Mouse (Mus musculus) left cerebral cortex, postnatal 14 days (tissue): ENCODE measurements around the gene Rasgef1a. TPM values are rescaled to one million over a fixed set of nuclear protein-coding genes. Genes with fewer than 3 reads are reported as not detected.

ENCODE experiments used
- DNase-seq, 2 experiments: peaks; one replicate each; pipeline ENCODE4 v3.0.0; 2021 to 2022; ENCODE audit warnings: low spot score in 2 of 2, mixed read lengths in 1 of 2
- intact Hi-C: fragments of 180-260 bp; cut with DNase I; formaldehyde crosslinking; loops from one replicate; pipeline ENCODE4 v1.15.1; 2025
- microRNA-seq, 2 experiments: library from miRNA; unstranded; fragments of <30 nt; microRNA quantifications; one replicate each; pipeline ENCODE4 v1.2.0; 2022
- total RNA-seq, 2 experiments: library from RNA; stranded (reverse); gene quantifications; 2 replicates each; pipeline ENCODE4 v1.2.3; 2021

The Rasgef1a gene
- total RNA-seq, 2 experiments from 2014 or later: 121 to 129 TPM

- intact Hi-C loops: no loop called here
- DNase-seq: no peak
Observed at GRCm38 (mm10) chr6:118088750-118089440, 77.7 kb downstream of the Rasgef1a start.

GRCm38 (mm10) chr6:118090827-118091226 is 79.6 kb downstream of the Rasgef1a start:
- no peak for DNase-seq
- intact Hi-C loops: no loop called here

GRCm38 (mm10) chr6:118097765-118098365 is 86.6 kb downstream of the Rasgef1a start:
- intact Hi-C loops: loop anchor here (5.0 kb wide), 1 partner anchor 166 kb away; no protein-coding TSS in a partner anchor
- DNase-seq: no peak

- intact Hi-C loops: loop anchor here (5.0 kb wide), 1 partner anchor 167 kb away; no protein-coding TSS in a partner anchor
- no peak for DNase-seq
Observed at GRCm38 (mm10) chr6:118099311-118099802, 88.1 kb downstream of the Rasgef1a start.

- intact Hi-C loops: no loop called here
- DNase-seq: no peak
Observed at GRCm38 (mm10) chr6:118111810-118112209, 100.6 kb downstream of the Rasgef1a start.

- intact Hi-C loops: no loop called here
- DNase-seq: no peak
Observed at GRCm38 (mm10) chr6:118122767-118123166, 111.5 kb downstream of the Rasgef1a start.

GRCm38 (mm10) chr6:118126577-118126976 is 115.3 kb downstream of the Rasgef1a start:
- DNase-seq: no peak
- intact Hi-C loops: no loop called here

- DNase-seq: no peak
- intact Hi-C loops: no loop called here
Observed at GRCm38 (mm10) chr6:118127198-118127597, 116.0 kb downstream of the Rasgef1a start.

- intact Hi-C loops: no loop called here
- DNase-seq: no peak
Observed at GRCm38 (mm10) chr6:118127827-118128487, 116.7 kb downstream of the Rasgef1a start.

GRCm38 (mm10) chr6:118130022-118130421 is 118.8 kb downstream of the Rasgef1a start:
- no peak for DNase-seq
- intact Hi-C loops: no loop called here

- intact Hi-C loops: no loop called here
- no peak for DNase-seq
Observed at GRCm38 (mm10) chr6:118134461-118134860, 123.2 kb downstream of the Rasgef1a start.

GRCm38 (mm10) chr6:118137148-118137547 is 125.9 kb downstream of the Rasgef1a start:
- intact Hi-C loops: no loop called here
- no peak for DNase-seq

- DNase-seq: peak; percentile 91 to 92
- intact Hi-C loops: no loop called here
Observed at GRCm38 (mm10) chr6:118138731-118139709, 127.8 kb downstream of the Rasgef1a start, which contains the start of gene Csgalnact2. Gene Csgalnact2 (minus strand): TSS chr6:118139140.

GRCm38 (mm10) chr6:118140961-118141360 is 129.7 kb downstream of the Rasgef1a start:
- DNase-seq: no peak
- intact Hi-C loops: no loop called here

Small RNA genes within 50 kb of the gene (microRNA-seq; reads per million reads assigned to microRNA genes)
- gene Mir7044: 30.3 to 38.4 reads per million in 2 experiments

Other genes with a start within 250 kb of the Rasgef1a start
- gene Zfp637, start 170.3 kb upstream of the Rasgef1a start, total RNA-seq: 10 to 100 TPM; 58.4 to 58.9 TPM
- 10 to 100 TPM; 40.2 to 46.0 TPM for gene Zfp239, start 149.3 kb upstream of the Rasgef1a start, total RNA-seq
- 100 to 1,000 TPM; 123 to 145 TPM for gene Hnrnpf, start 111.1 kb upstream of the Rasgef1a start, total RNA-seq
- not detected for gene Fxyd4, start 73.7 kb upstream of the Rasgef1a start, total RNA-seq
- gene Csgalnact2, start 127.7 kb downstream of the Rasgef1a start, total RNA-seq: 10 to 100 TPM; 11.5 to 12.8 TPM
- 1 to 10 TPM; 6.3 TPM for gene Ret, start 186.3 kb downstream of the Rasgef1a start, total RNA-seq